Comparison of ENCODE assay signal across 8 mouse cellular contexts in the genomic region with DNA sequence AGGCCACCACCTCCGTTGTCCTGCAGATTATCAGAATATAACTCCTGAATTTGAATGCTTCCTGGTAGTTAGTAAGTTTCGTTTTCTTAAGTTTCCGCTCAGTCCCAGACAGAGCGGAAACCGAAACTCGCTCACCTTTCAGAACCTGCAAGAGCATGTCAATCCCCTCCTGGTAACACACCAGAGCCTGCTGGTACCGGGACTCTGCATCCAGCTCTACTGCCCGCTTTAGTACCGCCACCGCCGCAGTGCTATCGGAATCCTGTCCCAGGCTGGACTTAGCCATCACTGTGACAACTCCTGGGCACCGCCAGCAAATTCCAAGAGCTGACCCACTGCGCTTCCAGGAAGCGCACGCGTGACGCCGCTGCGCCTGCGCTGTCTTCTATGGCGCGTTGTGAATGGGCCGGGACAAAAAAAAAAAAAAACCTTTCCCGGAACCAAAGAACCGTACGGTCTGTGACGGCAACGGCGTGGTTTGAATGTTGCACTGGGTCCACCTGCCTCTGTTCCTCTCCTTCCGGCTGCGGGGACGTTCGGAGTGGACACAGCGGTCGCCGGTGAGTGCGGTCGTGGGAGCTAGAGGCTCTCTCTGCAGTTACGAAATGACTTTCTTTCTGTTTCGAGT. TPM values are rescaled to one million over a fixed set of nuclear protein-coding genes. Genes with fewer than 3 reads are reported as not detected.
DNase-seq lines count a peak whose midpoint lies in the region; ATAC-seq and TF ChIP-seq lines count a peak whose summit lies in the region.

A gene (minus strand): TSS at position 387 of the 628 bp plus-strand sequence.
A gene (plus strand): TSS at position 453 of the 628 bp plus-strand sequence.

- H3K27ac ChIP-seq in embryonic facial prominence, embryonic 13.5 days = peak within 1 kb of the TSS; percentile 75
- peak within 1 kb of the TSS; percentile 90 for H3K27ac ChIP-seq in kidney, adult 2 months (ENCODE audit: insufficient read depth, low read depth, low read length)
- H3K27ac ChIP-seq in limb, embryonic 12.5 days = peak within 1 kb of the TSS; percentile 73
- H3K27ac ChIP-seq in midbrain, embryonic 15.5 days = peak within 1 kb of the TSS; percentile 80
- H3K27ac ChIP-seq in spleen, adult 2 months (ENCODE audit: insufficient read depth, low read length) = peak within 1 kb of the TSS; percentile 91

- H3K36me3 ChIP-seq in embryonic facial prominence, embryonic 13.5 days = peaks cover 17% of the 10 kb centered on the region
- H3K36me3 ChIP-seq in kidney, adult 2 months (ENCODE audit: control insufficient read depth, insufficient read depth, low read length) = no peaks in the 10 kb centered on the region
- H3K36me3 ChIP-seq in limb, embryonic 12.5 days = peaks cover 15% of the 10 kb centered on the region
- H3K36me3 ChIP-seq in midbrain, embryonic 15.5 days (replicated peaks) = peaks cover 6% of the 10 kb centered on the region; the same call in 1 of the 2 replicates
- peaks cover 9% of the 10 kb centered on the region; the same call in 1 of the 2 replicates for H3K36me3 ChIP-seq in spleen, adult 2 months (ENCODE audit: control insufficient read depth, insufficient read depth, low read length)

- peak; percentile 37 for TF ChIP-seq POLR2A in kidney, adult 2 months (IDR thresholded peaks at IDR 0.05; ENCODE audit: low read depth, low read length)
- TF ChIP-seq POLR2A in spleen, adult 2 months (IDR thresholded peaks at IDR 0.05; ENCODE audit: low read depth, low read length) = peak; percentile 28; the same call in 1 of the 2 replicates

- peak; percentile 75 for ATAC-seq in embryonic facial prominence, embryonic 13.5 days (ENCODE audit: insufficient number of reproducible peaks, insufficient read depth, low FRiP score, low TSS enrichment, low read depth)
- ATAC-seq in limb, embryonic 12.5 days (ENCODE audit: insufficient number of reproducible peaks, insufficient read depth, low FRiP score, low TSS enrichment, low read depth) = peak; percentile 86
- ATAC-seq in midbrain, embryonic 15.5 days (replicated peaks) = peak; percentile 93

- DNase-seq in 3134 (ENCODE audit: extremely low read depth, insufficient read length, low spot score) = peak; percentile 93
- DNase-seq in adrenal gland, postnatal 36 days = peak; percentile 91 to 92
- DNase-seq in heart, adult 18-20 months = peak; percentile 93 to 95
- peak; percentile 96 for DNase-seq in kidney, adult 2 months
- peak; percentile 72 to 82 for DNase-seq in spleen, adult 2 months (ENCODE audit: low read depth in 1 of 2, low spot score in 2 of 2)

- H3K4me1 ChIP-seq in embryonic facial prominence, embryonic 13.5 days = peaks cover 20% of the 10 kb centered on the region
- peaks cover 5% of the 10 kb centered on the region; the same call in 1 of the 2 replicates for H3K4me1 ChIP-seq in kidney, adult 2 months (ENCODE audit: control insufficient read depth, insufficient read depth, low read length)
- peaks cover 18% of the 10 kb centered on the region for H3K4me1 ChIP-seq in limb, embryonic 12.5 days (replicated peaks)
- H3K4me1 ChIP-seq in midbrain, embryonic 15.5 days = peaks cover 26% of the 10 kb centered on the region
- no peaks in the 10 kb centered on the region; the same call in 1 of the 2 replicates for H3K4me1 ChIP-seq in spleen, adult 2 months (ENCODE audit: control insufficient read depth, insufficient read depth, insufficient read length)

- WGBS in embryonic facial prominence, embryonic 13.5 days = under 1% methylated on average over 41 of the region's 41 CpGs
- under 1% methylated on average over 41 of the region's 41 CpGs for WGBS in kidney, adult 2 months
- under 1% methylated on average over 41 of the region's 41 CpGs for WGBS in limb, embryonic 12.5 days
- WGBS in midbrain, embryonic 15.5 days = under 1% methylated on average over 41 of the region's 41 CpGs
- under 1% methylated on average over 41 of the region's 41 CpGs for WGBS in spleen, adult 2 months

- TF ChIP-seq CTCF in kidney, adult 2 months (conservative IDR thresholded peaks at IDR 0.05; ENCODE audit: insufficient read depth, insufficient read length, low read depth, low read length) = no peak
- TF ChIP-seq CTCF in spleen, adult 2 months (IDR thresholded peaks at IDR 0.05; ENCODE audit: extremely low read depth, insufficient read depth, insufficient read length, insufficient replicate concordance) = no peak

- H3K4me2 ChIP-seq in embryonic facial prominence, embryonic 13.5 days = peak within 1 kb of the TSS; percentile 84
- H3K4me2 ChIP-seq in limb, embryonic 12.5 days = peak within 1 kb of the TSS; percentile 87
- peak within 1 kb of the TSS; percentile 86 for H3K4me2 ChIP-seq in midbrain, embryonic 15.5 days

- H3K9ac ChIP-seq in embryonic facial prominence, embryonic 13.5 days = peak within 1 kb of the TSS; percentile 81
- peak within 1 kb of the TSS; percentile 71 for H3K9ac ChIP-seq in limb, embryonic 12.5 days (replicated peaks)
- peak within 1 kb of the TSS; percentile 74 for H3K9ac ChIP-seq in midbrain, embryonic 15.5 days

- peak within 1 kb of the TSS; percentile 80 for H3K4me3 ChIP-seq in embryonic facial prominence, embryonic 13.5 days
- H3K4me3 ChIP-seq in kidney, adult 2 months (ENCODE audit: insufficient read depth, low read depth, low read length) = peak within 1 kb of the TSS; percentile 85
- H3K4me3 ChIP-seq in limb, embryonic 12.5 days (replicated peaks) = peak within 1 kb of the TSS; percentile 72
- peak within 1 kb of the TSS; percentile 81 for H3K4me3 ChIP-seq in midbrain, embryonic 15.5 days
- H3K4me3 ChIP-seq in spleen, adult 2 months (ENCODE audit: extremely low read depth, insufficient read depth, insufficient read length) = peak within 1 kb of the TSS; percentile 76

- no peaks in the 10 kb centered on the region for H3K9me3 ChIP-seq in embryonic facial prominence, embryonic 13.5 days
- no peaks in the 10 kb centered on the region for H3K9me3 ChIP-seq in limb, embryonic 12.5 days
- no peaks in the 10 kb centered on the region for H3K9me3 ChIP-seq in midbrain, embryonic 15.5 days

- H3K27me3 ChIP-seq in embryonic facial prominence, embryonic 13.5 days = no peaks in the 10 kb centered on the region
- no peaks in the 10 kb centered on the region for H3K27me3 ChIP-seq in kidney, adult 2 months (replicated peaks; ENCODE audit: control insufficient read depth, insufficient read depth, low read length)
- no peaks in the 10 kb centered on the region for H3K27me3 ChIP-seq in limb, embryonic 12.5 days
- no peaks in the 10 kb centered on the region for H3K27me3 ChIP-seq in midbrain, embryonic 15.5 days (replicated peaks)
- H3K27me3 ChIP-seq in spleen, adult 2 months (ENCODE audit: control insufficient read depth, insufficient read depth, low read length) = no peaks in the 10 kb centered on the region

RNA-seq across cellular contexts. Expression of the first gene that starts in this region (rescaled TPM):
- 10 to 100 TPM; 11.2 to 12.8 TPM for total RNA-seq in adrenal gland, postnatal 36 days (2021)
- polyA plus RNA-seq in embryonic facial prominence, embryonic 13.5 days (2015; fragmentation: Nextera tagmentation; extraction: Ambion mirVana) = 26.5 and 27.7 TPM in 2 replicates
- total RNA-seq in heart, adult 18-20 months (2021) = 1 to 10 TPM; 3.6 to 4.3 TPM
- 3.9 and 6.2 TPM in 2 replicates for polyA plus RNA-seq in kidney, adult 2 months (2012; rRNA removed)
- polyA plus RNA-seq in limb, embryonic 12.5 days (2016; fragmentation: Nextera tagmentation; extraction: Ambion mirVana) = 24.3 TPM in 2 replicates
- 15.6 and 15.9 TPM in 2 replicates for polyA plus RNA-seq in midbrain, embryonic 15.5 days (2015; fragmentation: Nextera tagmentation; extraction: Ambion mirVana)
- 5.6 TPM in 2 replicates for polyA plus RNA-seq in spleen, adult 2 months (2012; rRNA removed)

RNA-seq across cellular contexts. Expression of the second gene that starts in this region (rescaled TPM):
- total RNA-seq in adrenal gland, postnatal 36 days (2021) = 100 to 1,000 TPM; 211 to 224 TPM
- polyA plus RNA-seq in embryonic facial prominence, embryonic 13.5 days (2015; fragmentation: Nextera tagmentation; extraction: Ambion mirVana) = 240 and 260 TPM in 2 replicates
- 100 to 1,000 TPM; 418 to 431 TPM for total RNA-seq in heart, adult 18-20 months (2021)
- 67.7 and 97.4 TPM in 2 replicates for polyA plus RNA-seq in kidney, adult 2 months (2012; rRNA removed)
- polyA plus RNA-seq in limb, embryonic 12.5 days (2016; fragmentation: Nextera tagmentation; extraction: Ambion mirVana) = 232 and 238 TPM in 2 replicates
- 224 and 231 TPM in 2 replicates for polyA plus RNA-seq in midbrain, embryonic 15.5 days (2015; fragmentation: Nextera tagmentation; extraction: Ambion mirVana)
- 18.2 and 22.6 TPM in 2 replicates for polyA plus RNA-seq in spleen, adult 2 months (2012; rRNA removed)

Comparison
In these comparisons a context has a peak if more than half of its experiments do, and no peak if none do; other contexts are left out.
1. Peak in every context shown above with its lines: DNase-seq, ATAC-seq, H3K4me3 ChIP-seq and H3K27ac ChIP-seq.